Mouse (Mus musculus) lung, postnatal 10 days (tissue): Measurements from ENCODE around the gene Eftud2.

Experiments used
- DNase-seq: peaks from one replicate; pipeline ENCODE4 v3.0.0; 2021

Gene Eftud2

DNA sequence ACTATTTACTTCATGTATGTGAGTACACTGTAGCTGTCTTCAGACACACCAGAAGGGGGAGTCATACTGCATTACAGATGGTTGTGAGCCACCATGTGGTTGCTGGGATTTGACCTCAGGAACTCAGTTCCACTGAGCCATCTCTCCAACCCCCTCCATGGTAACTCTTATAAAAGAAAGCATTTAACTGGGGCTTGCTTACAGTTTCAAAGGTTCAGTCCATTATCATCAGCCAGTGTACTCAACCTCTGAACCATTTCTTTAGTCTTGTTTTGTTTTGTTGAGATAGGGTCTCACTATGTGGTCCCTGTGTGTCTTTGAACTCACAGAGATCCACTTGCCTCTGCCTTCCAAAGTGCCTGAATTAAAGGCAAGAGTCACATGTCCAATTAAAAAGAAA is 65.9 kb downstream of the Eftud2 start:
- DNase-seq, result no peak

DNA sequence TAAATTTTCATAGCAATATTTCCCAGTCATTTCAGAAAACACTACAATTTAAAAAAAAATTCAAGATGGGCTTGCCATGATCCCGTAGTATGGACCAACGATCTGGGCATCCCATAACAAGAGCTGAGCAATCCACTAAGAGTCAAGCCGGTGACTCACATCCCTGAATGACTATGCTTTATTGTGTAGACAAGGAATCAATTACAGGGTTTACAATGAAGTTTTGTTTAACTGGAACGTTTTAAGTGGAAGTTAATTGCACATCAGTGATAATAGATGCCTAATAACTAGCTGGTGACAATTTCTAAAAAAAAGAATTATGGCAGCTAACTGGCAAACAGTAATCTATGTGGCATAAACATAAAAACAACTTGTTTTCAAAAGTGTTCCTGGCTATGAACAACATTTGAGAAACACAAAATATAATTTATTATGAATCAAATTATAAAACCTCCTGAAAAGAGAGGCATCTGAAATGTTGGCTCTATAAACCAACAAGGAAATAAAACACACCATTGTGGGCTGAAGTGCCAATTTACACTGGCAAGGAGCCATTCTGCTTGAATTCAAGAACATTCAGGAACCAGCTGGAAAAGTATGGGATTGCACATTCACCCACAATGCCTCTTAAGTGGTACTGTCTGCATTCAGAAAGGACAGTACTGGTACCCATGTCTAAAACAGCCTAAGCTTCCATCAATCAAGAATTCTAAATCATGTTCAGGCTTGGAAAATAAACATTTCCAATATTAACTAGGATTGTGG is 69.9 kb downstream of the Eftud2 start:
- peak; percentile 55 for DNase-seq

DNA sequence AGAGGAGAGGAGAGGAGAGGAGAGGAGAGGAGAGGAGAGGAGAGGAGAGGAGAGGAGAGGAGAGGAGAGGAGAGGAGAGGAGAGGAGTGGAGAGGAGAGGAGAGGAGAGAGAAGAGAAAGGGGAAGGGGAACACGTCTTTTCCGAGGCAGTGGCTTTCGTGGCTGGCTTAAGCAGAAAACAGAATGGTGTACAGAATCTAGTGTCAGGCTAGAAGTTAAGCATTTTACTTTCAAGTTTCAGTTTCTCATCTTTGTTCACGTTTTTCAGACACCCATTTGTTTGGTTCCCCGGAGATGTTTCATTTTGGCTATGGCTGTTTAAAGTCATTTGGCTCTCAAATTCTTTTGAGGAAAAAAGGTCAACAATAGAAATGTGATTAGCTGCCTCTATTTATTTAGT is 72.5 kb downstream of the Eftud2 start:
- DNase-seq, result no peak

DNA sequence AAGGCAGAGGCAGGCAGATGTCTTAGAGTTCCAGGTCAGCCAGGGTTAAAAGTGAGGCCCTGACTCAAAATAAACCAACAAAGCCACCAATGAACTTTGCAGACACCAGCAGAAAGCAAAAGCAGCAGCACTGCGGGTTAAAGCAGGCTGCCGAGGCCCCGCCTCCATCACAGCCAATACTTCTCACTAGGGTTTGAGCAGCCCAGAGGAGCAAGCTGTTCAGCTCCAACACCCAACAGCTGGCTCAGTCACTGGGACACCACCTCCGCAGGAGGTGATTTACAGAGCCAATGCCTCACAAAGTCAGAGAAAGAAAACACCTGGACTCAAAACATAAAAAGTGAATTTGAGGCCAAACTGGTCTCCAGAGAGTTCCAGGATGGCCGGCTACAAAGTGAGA is 77.3 kb downstream of the Eftud2 start:
- peak; percentile 21 for DNase-seq

DNA sequence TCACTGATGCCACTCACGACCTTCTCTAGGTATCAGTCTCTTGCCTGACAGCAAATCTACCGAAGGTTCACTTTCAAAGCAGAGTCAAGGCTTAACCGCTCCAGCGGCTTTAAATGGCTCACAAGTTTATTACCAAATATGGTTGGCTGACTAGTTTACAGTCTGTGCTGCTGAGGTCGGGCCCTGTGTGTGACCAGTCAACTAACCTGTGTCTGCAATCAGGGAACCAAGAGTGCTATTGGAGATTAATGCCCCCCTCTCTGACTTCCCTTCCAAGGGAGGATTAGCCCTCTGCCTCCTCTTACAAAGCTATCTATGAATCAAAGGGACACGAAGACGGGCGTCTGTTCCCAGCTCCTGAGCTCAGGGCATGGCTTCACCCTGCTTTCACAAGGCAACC is 86.6 kb downstream of the Eftud2 start:
- DNase-seq, result no peak

DNA sequence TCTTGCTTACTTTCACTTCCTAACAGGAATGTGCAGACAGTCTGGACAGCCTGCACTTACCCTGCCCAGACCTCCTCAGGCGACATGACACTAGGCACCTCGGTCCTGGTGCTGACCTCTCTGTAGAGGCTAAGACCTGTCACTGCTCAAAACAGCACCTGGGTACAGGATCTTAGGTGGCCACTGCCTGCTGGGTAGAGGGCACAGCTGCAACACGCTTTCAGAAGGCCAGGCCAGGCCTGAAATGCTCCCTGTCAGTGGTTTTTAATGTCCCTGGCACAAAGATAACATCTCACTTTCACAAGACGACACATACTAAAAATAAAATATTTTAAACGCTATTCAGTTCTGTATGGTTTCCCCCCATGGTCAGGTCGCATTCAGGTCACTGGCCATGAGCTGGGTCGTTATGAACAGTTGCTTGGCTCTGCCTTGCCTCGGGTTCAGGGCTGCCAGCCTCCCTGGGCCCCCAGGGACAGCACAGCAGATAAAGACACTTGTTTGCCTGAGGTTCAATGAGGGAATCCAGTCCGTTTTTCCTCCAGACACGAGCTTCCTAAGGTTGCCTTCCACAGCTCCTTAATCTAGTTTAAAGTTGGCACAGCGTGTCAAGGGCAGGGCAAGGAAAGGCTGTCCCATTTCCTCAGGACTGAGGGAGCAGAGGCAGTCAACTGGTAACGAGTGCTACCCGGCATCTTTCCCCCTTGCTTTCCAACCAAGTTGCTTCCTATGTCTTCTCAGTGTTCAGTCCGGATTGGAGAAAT is 88.9 kb downstream of the Eftud2 start:
- DNase-seq, result peak; percentile 16
